Mouse (Mus musculus): ENCODE results near the gene Slit2.

Slit2 gene

DNA sequence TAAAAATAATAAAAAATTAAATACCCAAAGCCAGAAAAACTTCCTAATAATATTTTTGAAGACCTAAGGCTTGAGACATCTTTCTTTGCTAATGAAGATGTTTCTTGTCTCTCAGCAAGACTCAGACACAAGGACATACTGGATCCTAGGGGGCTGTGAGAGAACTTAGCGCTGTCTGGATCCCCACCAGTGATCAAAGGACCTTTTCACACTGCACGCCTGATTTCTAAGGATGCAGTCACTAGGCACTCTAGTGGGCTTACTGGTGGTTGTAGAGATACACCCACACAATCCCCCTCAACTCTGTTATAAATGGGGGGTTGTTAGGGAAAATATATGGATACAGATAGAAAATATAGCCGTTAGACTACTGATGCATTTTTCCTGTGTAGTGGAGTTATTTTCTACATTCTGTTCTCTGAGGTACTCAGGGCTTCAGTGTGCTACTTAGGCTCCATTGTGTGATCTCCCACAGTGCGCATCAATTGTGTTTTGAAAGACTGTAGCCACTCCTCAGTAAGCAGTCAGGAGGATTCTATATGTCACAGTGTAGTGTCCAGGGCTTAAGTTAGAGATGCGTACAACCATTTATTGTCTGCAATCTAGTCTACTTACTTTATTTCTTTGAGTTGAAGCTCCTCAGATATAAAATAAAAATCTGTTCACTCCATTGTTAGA lies 67.8 kb downstream of the Slit2 start:
- no peak for DNase-seq (ENCODE audit: low read depth)

DNA sequence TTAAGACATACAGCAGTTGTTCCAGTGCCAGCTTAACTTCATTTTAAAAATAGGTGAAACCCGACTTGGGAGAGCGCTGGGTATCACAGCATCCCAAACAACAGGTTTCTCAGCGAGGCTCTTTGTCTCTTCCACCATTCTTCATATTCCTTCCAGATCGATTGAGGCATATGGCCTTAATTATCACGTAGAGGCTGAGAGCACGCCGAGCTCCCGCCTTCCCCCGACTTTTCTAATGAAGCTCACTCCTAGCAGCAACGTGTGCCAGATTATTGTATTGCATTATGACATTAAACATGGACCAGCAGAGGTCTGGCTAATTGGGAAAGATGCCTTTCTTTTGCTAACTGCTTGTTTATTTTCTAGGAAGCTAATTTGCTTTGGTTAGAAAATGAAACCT lies 75.7 kb downstream of the Slit2 start:
- DNase-seq (ENCODE audit: low read depth) = no peak

DNA sequence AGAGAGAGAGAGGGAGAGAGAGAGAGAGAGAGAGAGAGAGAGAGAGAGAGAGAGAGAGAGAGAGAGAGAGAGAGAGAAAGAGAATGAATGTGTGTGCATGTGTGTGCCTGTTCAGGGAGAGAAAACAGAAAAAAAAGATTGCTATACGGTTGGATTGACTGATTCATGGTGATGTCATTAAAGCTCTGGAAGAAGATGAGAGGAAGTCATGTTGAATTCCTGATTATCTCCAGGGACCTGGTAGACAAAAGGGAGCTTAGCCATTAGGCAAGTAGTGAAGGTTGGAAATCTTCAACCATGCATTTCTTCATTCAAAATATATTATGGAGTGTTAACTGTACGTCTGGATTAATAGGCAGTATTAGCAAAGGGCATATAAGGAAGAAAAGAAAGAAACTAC lies 77.8 kb downstream of the Slit2 start:
- DNase-seq (ENCODE audit: low read depth) = no peak

DNA sequence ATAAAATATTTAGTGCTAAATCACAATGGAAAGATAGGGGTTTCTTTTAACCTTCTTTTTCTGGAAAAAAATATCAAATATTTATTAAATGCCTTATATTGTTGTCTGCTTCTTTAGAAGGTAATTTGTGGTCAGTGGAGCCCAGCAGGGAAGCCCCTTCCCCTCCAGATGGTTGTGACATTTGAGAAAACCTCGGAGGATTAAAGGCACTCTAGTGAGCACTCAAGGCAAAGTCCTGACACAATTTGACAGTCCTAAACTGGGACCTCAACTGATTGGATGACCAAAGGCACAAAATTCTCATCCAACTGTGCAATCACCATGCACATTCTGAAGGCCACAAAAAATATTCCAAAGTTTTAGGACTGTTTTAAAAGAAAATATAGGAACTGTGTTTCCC lies 95.8 kb downstream of the Slit2 start:
- DNase-seq (ENCODE audit: low read depth) = no peak

DNA sequence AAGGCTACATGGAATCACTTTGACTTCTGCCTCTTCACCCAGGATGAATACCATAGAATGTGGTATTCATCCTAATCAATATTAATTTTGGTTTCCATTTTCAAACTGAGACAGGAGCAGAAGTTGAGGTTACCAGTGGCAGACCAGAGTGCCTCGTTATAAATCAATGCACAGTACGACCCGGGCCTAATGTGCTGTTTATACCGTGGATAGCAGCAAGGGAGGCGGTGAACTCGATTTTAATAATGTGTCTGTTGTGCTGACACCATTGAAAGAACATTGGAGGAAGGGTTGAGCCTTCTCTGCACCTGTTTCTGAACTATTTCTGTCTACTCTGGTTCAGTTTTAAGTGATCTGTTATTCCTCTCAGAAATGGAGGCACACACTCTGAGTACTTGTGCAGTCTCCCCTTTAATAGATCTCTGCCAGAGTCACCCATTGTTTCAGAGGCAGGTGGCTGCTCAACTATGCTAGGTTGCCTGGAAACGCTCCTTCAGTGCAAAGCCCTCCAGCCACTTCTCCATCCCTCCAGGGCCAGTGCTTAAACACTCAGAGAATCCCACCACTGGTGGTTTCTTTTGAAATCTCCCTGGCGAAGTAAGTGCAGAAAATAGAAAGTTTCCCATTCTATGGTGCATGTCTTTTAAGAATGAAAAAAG lies 98.4 kb downstream of the Slit2 start:
- DNase-seq (ENCODE audit: low read depth) = no peak

DNA sequence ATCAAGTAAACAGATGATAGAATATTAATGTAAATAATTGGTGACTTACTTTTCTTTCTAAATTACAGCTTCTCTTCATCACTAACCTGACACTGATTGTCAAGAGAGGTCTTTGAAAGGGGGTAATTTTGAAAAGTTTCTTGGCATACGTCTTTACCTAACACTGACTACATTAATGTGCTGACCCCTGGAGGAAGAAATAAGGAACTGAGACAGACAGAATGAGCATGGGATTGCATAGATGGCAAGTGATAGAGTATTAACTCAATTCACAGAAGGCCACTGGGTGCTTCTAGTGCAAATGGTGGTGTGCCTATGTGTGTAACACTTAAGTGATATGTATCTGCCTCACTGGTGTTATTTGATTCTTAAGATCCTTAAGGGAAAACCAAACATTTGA lies 130.5 kb downstream of the Slit2 start:
- no peak for DNase-seq (ENCODE audit: low read depth)

DNA sequence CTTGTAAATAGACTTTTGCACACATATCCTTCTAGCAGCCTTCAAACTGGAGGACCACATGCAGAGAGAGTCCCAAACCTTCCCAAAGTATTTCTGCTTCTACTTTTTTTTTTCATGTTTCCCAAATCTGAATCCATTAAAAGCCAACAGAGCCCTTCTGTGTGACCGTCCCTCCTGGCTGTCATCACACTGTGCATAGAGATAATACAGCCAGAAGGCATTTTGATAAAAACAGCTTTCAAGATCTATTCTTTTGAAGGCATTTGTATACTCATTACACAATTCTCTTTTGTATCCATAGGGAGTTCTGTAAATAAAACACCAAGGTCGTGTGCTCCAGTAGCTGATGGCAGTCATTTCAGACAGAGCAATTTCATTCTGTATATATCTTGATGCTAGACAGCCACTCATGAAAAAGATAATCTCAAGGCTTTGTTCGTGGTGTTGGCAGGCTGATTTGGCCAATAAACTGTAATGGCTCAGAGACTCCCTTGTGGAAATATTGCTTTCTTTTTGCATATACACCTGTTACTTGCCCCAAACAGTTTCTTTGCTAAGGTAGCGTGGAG lies 132.1 kb downstream of the Slit2 start:
- no peak for DNase-seq (ENCODE audit: low read depth)

DNA sequence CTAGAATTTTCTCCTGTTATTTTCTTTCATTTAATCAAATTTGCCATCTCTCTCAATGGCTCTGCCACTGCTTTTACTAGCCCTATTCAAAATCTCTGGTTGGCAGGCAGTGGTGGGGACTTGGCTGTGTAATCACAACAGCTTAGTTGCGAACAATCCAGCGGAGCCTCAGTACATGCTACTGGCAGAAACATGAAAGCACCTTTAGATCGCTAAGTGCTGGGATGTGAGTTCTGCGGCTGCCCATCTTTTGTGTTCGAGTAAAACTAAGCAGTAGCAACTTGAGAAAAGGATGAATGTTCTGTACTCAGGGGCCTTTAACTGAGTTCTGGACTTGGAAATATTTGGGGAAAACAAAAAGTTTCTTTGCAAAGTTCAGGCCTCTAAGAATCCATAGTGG lies 139.7 kb downstream of the Slit2 start:
- no peak for DNase-seq (ENCODE audit: low read depth)

DNA sequence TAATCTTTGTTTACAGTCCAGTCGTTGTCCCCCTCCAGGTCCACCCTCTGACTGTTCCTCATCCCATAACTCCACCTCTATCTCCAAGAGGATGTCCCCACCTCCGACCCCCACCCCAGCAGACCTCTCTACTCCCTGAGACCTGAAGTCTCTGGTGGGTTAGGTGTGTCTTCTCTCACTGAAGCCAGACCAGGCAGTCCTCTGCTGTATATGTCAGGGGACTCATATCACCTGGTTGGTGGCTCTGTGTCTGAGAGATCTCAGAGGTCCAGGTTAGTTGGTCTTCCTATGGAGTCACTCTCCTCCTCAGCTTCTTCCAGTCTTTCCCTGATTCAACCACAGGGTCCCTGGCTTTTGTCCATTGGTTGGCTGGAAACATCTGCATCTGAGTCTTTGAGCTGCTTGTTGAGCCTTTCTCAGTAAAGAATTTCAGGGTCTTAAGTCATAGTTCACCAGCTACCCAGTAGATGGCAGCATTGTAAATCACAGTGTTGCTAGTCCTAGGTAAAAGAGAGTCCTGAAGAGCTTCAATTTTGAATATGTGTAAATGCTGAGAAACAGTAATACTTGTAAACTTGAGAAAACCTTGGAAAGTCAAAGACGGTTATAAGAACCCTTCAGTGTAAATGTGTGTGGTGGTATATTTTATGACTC lies 143.0 kb downstream of the Slit2 start:
- DNase-seq (ENCODE audit: low read depth) = peak; percentile 5

DNA sequence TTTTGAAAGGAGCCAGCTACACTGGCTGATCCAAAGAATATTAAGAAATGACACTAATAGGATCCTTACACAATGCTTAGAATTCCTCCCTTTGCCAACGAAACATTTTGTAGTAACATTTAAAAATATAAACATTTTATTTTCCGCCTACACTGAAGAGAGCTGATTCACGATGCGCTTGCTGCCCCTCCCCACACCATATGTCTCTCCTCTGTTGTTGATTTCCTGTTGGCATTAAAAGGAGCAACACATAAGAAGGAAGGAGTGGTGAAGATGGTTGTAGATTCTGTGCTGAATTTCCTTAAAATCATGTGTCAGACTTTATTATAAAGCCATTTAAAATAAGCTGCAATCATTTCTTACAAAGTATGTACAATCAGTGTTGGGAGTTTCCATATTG lies 147.0 kb downstream of the Slit2 start:
- no peak for DNase-seq (ENCODE audit: low read depth)

DNA sequence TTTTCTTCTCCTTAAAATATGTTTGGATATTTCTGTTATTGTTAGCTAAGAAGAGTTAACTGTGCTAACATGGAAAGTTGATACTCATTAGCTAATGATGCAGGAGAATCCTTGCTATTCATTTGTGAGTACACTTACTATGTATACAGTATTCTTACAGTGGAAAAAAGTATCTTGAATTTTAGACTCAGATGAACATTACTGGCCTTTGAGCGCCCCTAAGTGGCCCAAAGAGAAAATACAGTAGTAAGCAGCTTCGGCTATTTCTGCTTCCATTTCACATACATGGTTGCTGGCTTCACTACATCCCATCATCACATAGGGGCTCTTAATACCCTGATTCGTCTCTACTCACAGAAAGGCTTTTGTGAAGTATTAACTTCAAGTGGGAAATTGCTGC lies 153.6 kb downstream of the Slit2 start:
- no peak for DNase-seq (ENCODE audit: low read depth)

DNA sequence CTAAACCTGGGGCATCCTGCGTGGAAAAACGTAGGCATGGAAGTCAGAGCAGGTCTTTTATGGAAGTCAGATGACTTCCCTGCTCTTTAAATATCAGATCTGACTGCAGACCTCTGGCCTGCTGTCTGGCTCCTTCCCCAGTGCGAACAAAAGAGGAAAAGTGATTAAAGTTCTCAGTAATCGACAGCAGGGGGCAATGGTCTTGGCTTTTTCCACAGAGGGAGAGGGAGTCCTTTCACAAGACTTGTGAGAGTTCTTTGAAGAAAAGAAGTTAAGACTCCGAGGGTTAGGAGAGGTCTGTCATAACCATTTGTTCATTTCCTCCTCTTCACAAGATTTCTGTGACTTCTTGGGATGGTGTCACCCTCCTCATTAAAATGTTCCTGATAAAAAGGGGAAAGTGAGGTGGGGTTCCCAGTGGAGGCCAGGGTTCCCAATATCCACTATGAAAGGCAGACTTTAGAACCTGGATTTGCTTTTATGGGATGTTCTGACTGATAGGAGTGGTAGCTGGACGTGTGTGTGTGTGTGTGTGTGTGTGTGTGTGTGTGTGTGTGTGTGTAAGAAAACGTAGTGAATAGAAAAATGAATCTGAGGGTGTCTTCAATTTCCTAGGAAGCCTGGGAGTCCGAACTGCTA lies 156.0 kb downstream of the Slit2 start:
- no peak for DNase-seq (ENCODE audit: low read depth)

DNA sequence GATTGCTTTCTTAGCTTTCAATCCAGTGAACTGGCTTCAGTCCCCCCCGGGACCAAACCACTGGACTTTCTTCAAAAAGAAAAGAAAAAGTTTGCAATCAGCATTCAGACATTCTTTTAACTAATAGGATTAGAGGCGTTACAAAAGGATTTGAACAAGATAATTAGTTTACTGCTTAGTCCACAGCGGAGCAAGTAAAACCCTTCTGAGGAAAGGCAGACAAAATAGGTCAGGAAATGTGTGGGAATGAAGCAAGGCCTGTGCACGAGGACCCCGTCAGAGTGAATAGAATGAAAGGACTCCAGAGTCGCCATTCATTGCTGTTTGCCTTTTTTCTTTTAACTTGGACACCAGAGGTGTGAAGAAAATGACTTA lies 156.5 kb downstream of the Slit2 start:
- no peak for DNase-seq (ENCODE audit: low read depth)

DNA sequence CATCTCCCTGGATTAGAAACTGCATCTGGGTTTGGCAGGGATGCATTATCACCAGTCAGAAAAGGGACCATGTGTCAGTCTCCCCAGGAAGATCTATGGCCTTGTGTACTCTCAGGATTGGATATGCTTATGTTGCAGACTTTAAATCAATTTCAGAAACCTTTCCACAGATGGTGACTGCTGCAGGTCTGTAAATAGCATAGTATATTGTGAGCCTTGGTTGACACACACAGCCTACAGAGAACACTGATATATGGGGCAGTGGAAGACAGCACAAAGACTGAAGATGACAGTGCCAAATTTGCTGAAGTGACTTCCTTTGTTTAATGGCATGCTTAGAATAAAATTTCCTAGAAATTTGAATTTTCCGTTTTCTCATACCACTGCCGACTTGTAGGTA lies 163.1 kb downstream of the Slit2 start:
- DNase-seq (ENCODE audit: low read depth) = no peak

DNA sequence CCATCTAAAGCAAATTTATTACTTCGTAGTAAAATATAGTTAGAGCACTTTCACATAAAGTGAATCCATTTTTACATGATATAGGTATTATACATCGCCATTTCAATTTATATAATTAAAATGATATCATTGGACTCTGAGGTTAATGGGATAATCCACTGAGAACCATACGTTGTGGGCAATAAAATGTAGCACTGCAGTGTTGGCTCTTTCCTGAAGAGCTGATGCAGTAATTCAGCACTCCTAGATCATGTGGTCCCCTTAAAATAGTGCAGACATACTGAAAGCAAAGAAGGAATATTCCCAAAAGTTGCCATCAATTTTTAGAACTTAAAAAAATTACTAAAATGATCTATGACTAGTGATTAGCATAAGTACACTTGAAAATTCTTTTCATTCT lies 177.9 kb downstream of the Slit2 start:
- no peak for DNase-seq (ENCODE audit: low read depth)

DNA sequence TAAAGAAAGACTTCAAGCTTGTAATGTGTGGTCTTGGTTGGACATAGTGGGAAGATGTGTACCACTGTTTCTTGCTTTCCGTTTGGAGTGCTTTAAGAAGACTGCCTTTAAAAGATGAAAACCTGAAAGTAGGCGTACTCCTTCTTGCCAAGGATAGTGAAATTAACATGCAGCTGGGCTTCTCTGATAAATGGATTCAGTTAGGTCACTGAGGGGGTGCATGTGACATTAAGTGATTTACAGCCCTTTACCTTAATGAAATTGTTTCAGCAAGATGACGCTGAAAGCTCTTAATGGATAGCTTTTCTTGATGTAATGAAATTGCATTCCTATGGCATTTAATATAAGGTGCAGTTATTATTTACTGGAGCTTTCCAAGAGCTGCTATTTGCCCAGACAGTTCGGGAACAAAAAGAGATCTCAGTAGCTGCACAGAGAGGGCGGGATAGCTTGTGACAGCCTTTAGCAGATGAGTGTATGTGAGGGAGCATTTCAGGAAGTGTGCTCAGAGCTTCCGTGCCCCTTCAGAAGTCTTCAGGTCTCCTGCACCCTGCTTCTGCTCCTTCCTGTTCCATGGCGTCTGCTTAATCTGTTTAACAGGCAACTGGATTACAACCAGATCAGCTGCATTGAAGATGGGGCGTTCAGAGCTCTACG lies 198.8 kb downstream of the Slit2 start:
- no peak for DNase-seq (ENCODE audit: low read depth)

DNA sequence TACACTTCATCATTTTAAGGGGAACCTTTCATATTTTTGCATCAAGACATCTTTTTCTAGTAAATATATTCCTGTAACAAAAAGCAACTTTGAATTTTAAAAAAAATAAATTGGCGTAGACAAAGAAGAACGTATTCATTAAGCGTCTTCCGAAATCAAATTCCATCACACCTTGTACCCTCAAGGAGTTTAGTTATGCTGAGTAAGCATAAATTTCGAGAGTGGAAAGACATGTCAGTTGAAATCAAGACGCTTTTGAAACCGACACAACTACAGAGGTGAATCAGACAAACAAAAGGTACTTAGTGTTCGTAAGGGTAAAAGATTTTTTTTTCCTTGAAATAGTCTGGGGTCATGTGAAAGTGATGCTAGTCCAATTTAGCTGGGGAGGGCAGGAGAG lies 201.4 kb downstream of the Slit2 start:
- DNase-seq (ENCODE audit: low read depth) = no peak

DNA sequence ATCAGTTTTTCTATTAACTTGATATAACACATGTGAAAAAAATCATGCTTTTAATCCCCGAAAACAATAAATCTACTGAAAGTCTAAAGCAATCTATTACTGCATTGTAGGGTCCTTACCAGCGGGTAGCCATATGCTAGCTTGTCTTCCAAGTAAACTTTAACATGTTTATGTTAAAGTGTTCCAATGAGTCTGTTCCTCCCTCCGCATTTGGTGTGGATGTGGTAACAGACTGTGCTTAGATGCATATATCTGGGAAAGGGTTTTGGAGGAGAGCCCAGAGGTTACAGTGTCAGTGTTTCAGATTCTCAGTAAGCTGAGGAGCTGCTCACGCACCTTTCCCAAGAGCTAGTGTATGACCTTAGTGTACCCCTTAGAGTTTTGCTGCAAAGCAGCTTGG lies 204.9 kb downstream of the Slit2 start:
- no peak for DNase-seq (ENCODE audit: low read depth)

DNA sequence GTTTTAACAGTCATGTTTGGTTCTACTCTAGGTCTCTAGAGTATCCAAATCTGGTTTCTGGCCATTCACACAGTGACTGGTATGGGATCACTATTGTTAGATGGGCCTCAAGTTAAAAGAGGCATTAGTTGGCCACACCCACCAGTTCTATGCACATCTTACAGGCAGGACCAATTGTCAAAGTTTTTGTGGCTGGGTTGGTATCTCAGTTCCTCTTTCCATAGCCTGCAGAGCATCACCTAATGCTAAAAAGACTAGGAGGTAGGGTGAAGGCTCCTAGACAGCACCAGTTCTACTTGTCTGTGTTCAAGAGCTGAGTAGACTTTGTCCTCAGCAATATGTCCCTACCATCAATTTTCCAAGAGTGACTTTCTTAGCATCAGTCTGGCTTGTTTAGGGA lies 216.4 kb downstream of the Slit2 start:
- no peak for DNase-seq (ENCODE audit: low read depth)

DNA sequence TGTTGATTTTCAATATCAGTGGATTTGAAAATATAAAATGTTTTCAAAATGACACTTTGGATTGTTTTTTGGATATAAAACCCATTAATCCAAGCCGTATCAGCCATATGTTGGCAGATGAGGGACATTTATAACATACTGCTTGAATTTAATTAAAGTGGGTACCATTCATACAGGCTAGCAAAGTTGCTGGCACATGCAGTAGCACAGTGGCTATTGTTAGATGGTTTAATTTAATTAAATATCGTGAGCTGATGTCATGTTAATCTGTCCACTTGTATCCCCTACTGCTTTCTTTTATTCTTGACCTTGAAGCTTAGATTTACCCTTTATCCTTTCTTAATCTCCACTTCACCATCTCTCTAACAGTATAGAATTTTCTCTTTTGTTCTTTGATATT lies 232.3 kb downstream of the Slit2 start:
- no peak for DNase-seq (ENCODE audit: low read depth)

DNA sequence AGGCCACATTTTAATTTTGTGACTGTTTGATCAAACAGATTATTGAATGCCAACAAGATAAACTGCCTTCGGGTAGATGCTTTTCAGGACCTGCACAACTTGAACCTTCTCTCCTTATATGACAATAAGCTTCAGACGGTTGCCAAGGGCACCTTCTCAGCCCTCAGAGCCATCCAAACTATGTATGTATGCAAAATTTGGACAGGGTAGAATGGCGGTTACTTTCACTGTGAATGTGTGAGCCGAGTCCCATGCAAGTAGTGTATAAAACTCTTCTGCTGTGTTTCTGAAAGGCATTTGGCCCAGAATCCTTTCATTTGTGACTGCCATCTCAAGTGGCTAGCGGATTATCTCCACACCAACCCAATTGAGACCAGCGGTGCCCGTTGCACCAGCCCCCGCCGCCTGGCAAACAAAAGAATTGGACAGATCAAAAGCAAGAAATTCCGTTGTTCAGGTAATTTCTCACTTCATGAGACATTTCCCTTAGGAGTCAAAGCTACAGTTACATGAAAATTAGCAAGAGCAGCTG lies 236.8 kb downstream of the Slit2 start:
- DNase-seq (ENCODE audit: low read depth) = no peak

DNA sequence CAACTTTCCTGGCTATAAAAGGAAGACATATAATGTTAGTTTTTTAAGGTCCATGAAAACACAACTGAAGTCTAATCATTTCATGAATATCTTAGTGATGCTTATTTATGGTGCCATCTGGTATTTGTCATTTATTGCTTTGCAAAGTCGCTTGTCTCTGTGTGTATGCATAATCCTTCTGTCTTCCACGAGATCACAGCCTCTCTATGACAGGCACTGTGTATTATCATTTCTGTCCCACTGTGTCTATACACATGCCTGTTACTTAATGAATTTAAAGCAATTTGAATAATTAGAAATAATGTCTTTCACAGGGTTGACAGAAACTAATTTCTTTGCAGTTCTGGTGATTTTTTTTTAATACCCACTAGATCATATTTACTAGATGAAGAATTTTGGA lies 242.6 kb downstream of the Slit2 start:
- no peak for DNase-seq (ENCODE audit: low read depth)
